Mouse (Mus musculus) bone marrow macrophage, adult 2 months (primary cell): ENCODE measurements around the gene Serpine2.

Experiments
- CTCF ChIP-seq: IDR thresholded peaks from 2 replicates; pipeline ENCODE4 v1.5.1; 2012; ENCODE audit warnings: low read depth, mild to moderate bottlenecking, low read length, moderate library complexity
- POLR2A ChIP-seq: IDR thresholded peaks from 2 replicates; pipeline ENCODE4 v1.6.1; 2012; ENCODE audit warnings: mild to moderate bottlenecking, low read depth, low read length, borderline replicate concordance

- no peak for TF ChIP-seq CTCF
- TF ChIP-seq POLR2A: no peak
These were observed 455 bp downstream of the Serpine2 start for GRCm38 (mm10) chr1:79860411-79861039.
